Mouse (Mus musculus): ENCODE measurements at regions not wholly inside any gene's neighbourhood (a gene's known extent, or its start where the extent isn't known, plus 50 kb on each side); places are given as distances from the start of the nearest gene placed in this dataset.

DNA sequence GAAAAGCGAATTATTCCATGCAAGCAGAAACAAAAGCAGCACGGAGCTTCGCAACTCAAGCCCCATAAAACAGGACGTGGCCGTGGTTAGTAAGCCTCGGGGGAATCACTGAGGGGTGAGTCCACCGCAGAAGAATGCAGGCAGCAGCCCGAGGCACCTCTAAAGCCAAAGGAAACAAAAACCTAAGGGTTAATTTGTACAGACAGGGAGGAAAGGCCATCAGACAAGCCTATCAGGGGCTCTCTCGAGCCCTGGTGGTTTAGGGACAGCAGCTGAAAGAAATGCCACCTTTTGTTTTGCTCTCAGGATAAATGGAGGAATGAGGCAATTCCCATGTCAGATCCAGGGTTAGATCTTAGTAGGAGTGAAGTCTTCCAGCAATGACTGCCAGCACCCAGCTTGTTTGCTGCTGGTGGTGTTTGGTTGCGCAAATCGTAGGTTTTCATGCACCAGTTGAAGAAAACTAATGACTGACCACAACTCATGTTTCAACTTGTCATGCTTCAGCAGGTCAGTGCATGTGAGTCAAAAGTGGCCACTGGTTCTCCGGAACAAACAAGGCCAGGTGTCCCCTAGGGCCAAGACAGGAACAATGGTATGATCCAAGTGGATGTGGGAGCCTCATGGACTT is 173.9 kb upstream of the Dapk1 start:
- no peak for DNase-seq

GRCm38 (mm10) chr13:60429148-60429547 is 172.6 kb upstream of the Dapk1 start:
- no peak for DNase-seq

DNA sequence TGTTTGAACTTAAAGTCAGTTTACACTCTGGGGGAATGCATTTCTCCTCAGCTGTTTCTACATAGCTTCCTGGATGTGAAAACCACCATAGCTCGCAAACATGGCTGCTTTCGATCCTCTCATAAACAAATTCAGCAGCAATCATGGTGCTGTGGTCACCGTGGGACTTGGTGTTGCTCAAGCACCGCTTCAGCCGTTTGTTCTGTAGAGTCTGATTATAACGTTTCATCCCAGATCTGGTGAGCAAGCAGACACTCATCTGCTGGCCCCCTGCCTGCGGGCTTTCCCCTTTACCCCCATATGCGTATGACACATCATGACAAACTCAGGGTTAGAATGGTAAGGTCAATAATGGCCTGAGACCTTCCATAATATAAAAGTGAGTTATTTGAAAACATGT is 170.3 kb upstream of the Dapk1 start:
- no peak for DNase-seq

GRCm38 (mm10) chr13:60434221-60435210 is 167.2 kb upstream of the Dapk1 start:
- no peak for DNase-seq

DNA sequence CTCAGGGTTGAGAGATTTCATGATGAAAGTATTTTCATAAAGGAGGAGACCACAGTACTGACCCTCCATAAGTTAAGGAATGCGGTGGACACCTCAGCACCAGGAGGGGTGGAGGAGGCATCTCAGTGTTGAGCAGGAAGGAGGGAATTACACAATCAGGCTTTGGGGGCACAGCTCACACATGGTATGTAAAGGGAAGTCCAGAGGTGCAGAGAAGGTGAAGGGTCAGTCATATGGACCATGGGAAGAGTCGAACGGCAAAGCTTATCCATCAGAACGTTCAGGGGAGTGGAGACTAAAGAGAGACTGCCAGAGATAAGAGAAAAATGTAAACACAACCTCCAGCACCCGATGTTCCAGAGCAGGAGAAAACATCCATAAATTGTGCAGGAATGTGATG is 166.4 kb upstream of the Dapk1 start:
- no peak for DNase-seq

DNA sequence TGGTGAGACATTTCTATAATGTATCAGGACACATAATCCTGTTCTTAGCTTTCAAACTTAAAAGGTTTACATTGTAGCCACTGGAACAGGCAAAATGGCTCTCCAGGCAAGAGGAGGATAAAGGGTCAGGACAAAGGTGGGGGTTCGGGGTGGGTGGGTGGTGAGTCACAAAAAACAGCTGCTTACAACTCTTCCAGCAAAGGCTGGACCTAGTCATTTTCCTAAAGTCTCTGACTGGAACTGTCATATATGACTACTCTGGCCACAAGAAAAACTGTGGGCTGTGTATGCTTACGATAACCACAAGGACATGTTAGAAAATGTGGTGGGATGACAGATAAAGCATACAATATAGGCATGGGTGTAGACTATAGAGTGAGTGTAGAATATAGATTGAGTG is 163.6 kb upstream of the Dapk1 start:
- DNase-seq: no peak

GRCm38 (mm10) chr13:60440586-60440985 is 161.2 kb upstream of the Dapk1 start:
- no peak for DNase-seq

DNA sequence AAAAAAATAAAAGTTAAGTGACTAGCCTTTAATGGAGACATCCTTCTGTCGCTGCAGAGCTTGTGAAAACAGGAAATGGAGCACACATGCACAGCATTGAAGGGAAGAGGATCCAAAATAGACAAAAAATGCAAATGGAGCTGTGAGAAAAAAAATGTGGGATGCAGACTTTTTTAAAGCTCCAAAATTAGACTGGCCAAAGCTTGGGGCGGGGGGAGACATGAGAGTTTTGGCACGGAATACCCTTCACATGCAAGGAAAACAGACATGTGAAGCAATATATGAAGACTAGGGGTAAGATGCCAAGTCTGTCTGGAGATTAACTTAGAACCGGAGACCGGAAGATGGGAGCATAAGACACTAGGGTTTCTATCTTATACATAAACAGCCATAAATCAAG is 156.6 kb upstream of the Dapk1 start:
- DNase-seq: no peak

- no peak for DNase-seq
Observed at GRCm38 (mm10) chr13:60446926-60447325, 154.8 kb upstream of the Dapk1 start.

DNA sequence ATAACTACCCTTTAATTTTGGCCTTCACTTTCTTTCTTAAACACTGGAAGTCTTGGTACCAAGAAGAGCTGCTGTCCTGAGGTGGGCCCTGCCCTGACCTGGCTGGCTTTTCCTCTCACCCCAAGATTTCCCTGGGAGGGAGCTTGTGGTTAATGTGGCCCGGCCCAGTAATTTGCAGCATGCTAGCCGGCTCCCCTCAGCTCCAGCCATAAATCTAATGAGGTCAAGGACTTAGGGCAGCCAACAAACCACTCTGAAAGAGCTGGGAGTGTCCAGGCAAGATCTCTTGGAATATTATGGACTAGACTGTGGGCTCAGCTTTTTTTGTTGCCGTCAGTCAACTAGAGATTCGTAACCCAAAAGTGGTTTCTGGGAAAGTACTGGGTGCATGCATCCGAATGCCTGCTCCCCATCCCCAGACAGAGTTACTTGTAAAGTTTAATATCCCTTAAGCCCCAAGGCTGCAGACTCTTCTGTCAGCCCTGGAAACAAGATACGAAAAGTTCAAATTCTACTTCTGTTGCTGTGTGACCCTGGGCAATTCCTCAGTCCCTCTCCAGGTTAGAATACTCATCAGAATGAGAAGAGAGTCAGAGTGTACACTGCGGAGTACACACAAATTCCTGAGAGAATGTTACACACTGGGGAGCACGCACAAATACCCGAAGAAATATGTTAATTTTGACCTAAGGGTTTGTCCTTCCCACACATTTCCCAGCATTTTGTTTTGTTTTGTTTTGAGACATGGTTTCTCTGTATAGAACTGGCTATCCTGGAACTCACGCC is 150.8 kb upstream of the Dapk1 start:
- DNase-seq: no peak

DNA sequence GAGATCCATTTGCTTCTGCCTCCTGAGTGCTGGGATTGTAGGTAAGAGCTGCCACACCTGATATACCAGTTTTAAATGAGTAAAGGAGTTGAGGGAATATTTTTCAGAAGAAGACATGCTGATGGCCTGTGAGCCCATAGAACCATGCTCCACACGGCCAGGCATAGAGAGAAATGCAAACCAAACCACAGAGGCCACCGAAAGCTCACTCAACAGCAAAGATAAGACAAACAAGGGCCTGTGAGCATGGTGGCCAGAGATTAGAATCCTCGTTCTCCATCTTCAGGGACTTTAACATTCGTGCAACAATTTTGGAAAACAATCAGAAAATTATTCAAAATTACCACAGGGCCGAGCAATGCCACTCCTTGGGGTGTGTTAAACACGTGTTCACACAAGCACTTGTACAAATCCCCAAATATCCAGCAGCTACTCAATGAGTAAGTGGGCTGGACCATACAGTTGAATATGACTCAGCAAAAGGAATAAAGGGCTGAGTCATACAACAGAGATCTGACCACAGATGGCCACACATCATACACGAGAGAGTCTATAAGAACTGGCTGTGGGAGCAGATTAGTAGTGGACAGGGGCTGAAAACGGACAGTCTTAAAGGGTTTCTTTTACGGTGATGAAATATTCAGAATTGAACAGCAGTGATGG is 147.8 kb upstream of the Dapk1 start:
- no peak for DNase-seq

- no peak for DNase-seq
Observed at GRCm38 (mm10) chr13:60455033-60455619, 146.6 kb upstream of the Dapk1 start.

DNA sequence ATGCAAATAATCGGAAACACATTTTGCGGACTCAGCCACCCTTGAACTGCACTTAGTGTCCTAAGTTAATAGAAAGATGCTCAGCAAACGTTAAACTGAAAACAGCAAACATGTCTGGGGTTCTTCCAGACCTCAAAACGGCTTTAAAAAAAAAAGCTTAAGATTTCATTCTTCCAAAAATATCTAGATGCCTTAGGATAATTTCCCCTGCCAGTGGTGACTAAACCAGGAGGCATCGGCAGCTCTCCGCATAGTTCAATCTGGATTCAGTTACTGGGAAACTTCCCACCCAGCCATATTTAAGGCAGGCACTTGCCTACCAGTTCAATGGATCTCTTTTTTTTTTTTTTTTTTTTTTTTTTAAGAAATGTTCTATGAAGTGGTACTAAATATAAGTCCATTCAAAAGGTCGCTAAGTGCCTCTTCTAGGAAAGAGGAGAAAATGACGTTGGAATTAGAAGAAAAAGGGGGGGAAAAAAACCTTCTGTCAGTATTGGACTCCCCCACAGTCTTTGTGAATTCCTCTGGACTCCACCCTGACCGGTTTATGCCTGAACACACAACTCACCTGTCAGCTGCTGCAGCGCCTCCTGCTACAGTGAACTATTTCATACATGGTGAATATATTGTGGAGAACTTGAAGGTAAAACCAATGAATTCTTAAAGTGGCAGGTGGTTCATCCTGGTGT is 145.7 kb upstream of the Dapk1 start:
- no peak for DNase-seq

- DNase-seq: no peak
Observed at GRCm38 (mm10) chr13:60457277-60457676, 144.5 kb upstream of the Dapk1 start.

GRCm38 (mm10) chr13:60459002-60459401 is 142.7 kb upstream of the Dapk1 start:
- DNase-seq: no peak

DNA sequence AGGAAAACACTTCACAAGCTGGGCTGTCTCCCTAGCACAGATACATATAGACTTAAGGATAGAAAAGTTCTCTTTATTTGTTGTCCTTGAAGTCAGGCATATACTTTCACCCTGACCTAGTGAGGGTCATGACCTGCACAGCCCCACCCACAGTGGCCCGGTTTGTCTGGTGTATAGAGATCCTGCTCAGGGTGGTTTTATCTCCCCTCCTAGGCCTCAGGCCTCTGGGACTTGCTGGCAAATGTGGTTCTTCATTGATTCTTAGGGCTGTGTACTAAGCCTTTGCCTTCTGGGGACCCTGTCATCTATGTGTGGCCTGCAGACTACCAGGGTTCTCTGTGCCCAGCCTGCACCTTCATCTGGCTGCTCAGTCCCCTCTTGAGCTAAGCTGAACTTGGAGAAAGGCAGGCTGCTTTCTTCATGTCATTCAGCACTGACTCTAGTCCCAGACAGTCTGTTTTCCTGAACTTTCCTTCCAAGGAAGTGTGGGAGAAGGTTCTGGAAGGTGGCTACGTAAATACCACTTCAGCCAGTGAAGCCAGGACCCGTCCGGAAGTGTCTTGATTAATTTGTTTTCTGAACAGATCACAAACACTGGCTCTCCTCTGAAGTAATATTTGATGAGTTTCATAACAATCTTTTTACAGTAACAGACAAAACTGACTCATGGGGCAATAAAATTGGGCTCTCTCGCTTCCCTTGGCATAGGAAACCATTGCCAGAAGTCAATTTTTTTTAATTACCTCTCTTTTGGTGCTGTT is 135.0 kb upstream of the Dapk1 start:
- no peak for DNase-seq

GRCm38 (mm10) chr13:60467821-60468579 is 133.7 kb upstream of the Dapk1 start:
- peak in 1 of 2 experiments; percentile 22 for DNase-seq

DNA sequence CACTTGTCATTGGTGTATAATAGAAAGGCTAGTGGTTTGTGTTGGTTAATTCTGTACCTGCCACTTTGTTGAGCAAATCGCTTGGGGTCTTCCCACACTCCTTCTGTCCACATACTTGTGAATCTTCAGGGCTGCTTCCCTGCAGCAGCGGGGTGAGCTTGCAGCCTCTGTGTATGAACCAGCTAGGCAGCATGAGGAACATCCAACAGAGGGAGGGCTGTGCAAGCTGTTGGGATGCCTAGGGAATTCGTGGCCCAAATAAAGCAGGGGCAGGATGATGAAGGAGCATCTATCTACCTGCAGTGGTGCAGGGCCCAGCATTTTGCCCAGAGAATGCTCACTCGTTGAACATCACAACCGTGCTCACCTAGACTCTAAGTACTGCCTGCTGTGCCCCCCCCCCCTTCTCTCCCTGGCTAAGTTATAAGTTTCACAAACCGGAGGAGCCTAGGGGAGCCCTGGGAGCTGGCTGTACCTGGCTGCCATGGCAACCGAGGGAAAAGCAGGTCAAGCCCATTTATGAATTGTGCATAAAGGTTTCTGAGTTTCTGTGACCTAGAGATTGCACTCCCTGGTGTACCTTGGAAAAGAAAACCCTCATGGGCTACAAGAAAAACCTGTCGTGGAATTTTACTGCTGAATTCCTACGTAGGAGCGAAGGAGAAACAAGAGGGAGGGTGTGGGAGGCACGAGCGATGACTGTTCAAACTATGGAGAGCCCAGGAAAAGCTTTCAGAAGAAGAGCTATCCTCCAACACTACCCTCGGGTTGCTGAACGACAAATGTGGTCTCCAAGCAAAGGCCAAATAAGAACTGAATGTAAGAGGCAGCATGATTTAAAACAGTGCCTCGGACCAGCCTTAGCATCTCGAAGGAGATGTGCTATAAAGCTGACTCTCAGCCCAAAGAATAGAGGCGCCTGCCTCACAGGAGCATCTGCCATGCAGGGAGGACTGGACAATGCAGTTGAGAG is 131.0 kb upstream of the Dapk1 start:
- no peak for DNase-seq

GRCm38 (mm10) chr13:60471602-60472001 is 130.1 kb upstream of the Dapk1 start:
- DNase-seq: no peak
